Mouse (Mus musculus): Measurements from ENCODE around the gene Tatdn3. TPM values are rescaled to one million over a fixed set of nuclear protein-coding genes. Genes with fewer than 3 reads are reported as not detected.

Gene Tatdn3
- total and polyA plus RNA-seq, 3 experiments = 11.9 to 14.6 (median 14.3) TPM

GRCm38 (mm10) chr1:191014271-191014670 lies 48.5 kb downstream of the Tatdn3 start:
- no peaks in the 10 kb centered on the region for H3K27me3 ChIP-seq (ENCODE audit: control insufficient read depth, insufficient read depth, low read length)
- no peak overlapping the region for H3K27ac ChIP-seq
- H3K4me3 ChIP-seq = no peak overlapping the region
- intact Hi-C loops (cut with DNase I) = no loop called here
- H3K4me1 ChIP-seq (ENCODE audit: control insufficient read depth, insufficient read depth, low read length) = no peaks in the 10 kb centered on the region
- DNase-seq = no peak
- TF ChIP-seq EP300 (IDR thresholded peaks at IDR 0.05; ENCODE audit: insufficient read depth, low read depth, low read length) (no peak), CTCF (IDR thresholded peaks at IDR 0.05) (no peak), POLR2A (IDR thresholded peaks at IDR 0.05; ENCODE audit: insufficient read depth, low read depth, low read length) (no peak)
- WGBS = 94% methylated on average over 3 of the region's 3 CpGs
- H3K9ac ChIP-seq (ENCODE audit: low read depth, low read length) = no peak overlapping the region
- no peaks in the 10 kb centered on the region for H3K36me3 ChIP-seq (ENCODE audit: control insufficient read depth, insufficient read depth, low read length)
- H3K79me2 ChIP-seq (replicated peaks; ENCODE audit: control insufficient read depth, insufficient read depth, low read length) = no peaks in the 10 kb centered on the region; the same call in 1 of the 2 replicates

DNA sequence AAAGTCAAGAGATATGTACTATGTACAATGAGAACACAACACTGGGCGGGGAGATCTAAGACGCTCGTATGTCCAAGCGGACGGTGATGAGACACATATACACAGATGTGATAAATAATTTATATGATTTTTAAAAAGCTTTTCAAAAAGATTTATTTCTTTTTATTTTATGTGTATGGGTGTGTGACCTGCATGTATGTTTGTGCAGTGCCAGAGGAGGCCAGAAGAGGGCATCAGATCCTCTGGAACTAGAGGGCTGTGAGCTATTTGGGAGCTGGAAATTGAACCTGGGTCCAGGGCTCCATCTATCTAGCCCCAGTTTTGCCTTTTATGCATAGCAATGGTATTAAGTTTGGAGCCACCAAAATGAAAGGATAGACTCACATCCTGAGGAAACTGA lies 54.0 kb downstream of the Tatdn3 start:
- Histone ChIP-seq H3K9ac (ENCODE audit: low read depth, low read length) (no peak overlapping the region), H3K36me3 (ENCODE audit: control insufficient read depth, insufficient read depth, low read length) (no peaks in the 10 kb centered on the region; the same call in 1 of the 2 replicates), H3K4me1 (ENCODE audit: control insufficient read depth, insufficient read depth, low read length) (no peaks in the 10 kb centered on the region), H3K79me2 (replicated peaks; ENCODE audit: control insufficient read depth, insufficient read depth, low read length) (no peaks in the 10 kb centered on the region), H3K27ac (no peak overlapping the region), H3K27me3 (ENCODE audit: control insufficient read depth, insufficient read depth, low read length) (no peaks in the 10 kb centered on the region), H3K4me3 (no peak overlapping the region)
- no peak for TF ChIP-seq EP300 (IDR thresholded peaks at IDR 0.05; ENCODE audit: insufficient read depth, low read depth, low read length)
- peak; percentile 60 for TF ChIP-seq CTCF (IDR thresholded peaks at IDR 0.05)
- intact Hi-C loops (cut with DNase I) = no loop called here
- DNase-seq = no peak
- WGBS = over 99% methylated on average over 5 of the region's 5 CpGs

DNA sequence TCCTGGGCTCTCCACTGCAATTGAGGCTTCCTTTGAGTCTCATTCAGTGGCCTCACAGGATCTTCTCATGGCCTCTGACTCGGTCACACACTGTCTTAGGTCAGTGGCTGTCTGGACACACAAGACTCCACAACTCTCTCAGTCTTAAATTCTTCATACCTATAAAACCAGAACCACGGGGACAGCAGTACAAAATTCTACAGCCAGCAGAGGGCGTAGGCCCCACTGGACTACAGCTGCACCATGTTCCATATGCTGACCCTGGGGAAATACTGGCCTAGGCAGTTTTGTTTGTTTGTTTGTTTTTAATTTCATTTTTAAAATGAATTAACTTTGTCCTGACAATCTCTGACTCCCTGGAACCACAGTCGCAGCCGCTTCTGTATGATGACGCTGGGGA lies 60.5 kb downstream of the Tatdn3 start:
- Histone ChIP-seq H3K4me3 (no peak overlapping the region), H3K79me2 (replicated peaks; ENCODE audit: control insufficient read depth, insufficient read depth, low read length) (no peaks in the 10 kb centered on the region), H3K27me3 (ENCODE audit: control insufficient read depth, insufficient read depth, low read length) (no peaks in the 10 kb centered on the region), H3K4me1 (ENCODE audit: control insufficient read depth, insufficient read depth, low read length) (no peaks in the 10 kb centered on the region), H3K27ac (no peak overlapping the region), H3K9ac (ENCODE audit: low read depth, low read length) (no peak overlapping the region), H3K36me3 (ENCODE audit: control insufficient read depth, insufficient read depth, low read length) (no peaks in the 10 kb centered on the region; the same call in 1 of the 2 replicates)
- TF ChIP-seq POLR2A (IDR thresholded peaks at IDR 0.05; ENCODE audit: insufficient read depth, low read depth, low read length) (no peak), CTCF (IDR thresholded peaks at IDR 0.05) (peak; percentile 54), EP300 (IDR thresholded peaks at IDR 0.05; ENCODE audit: insufficient read depth, low read depth, low read length) (no peak)
- 70% methylated on average over 6 of the region's 6 CpGs for WGBS
- DNase-seq = no peak
- intact Hi-C loops (cut with DNase I) = no loop called here

DNA sequence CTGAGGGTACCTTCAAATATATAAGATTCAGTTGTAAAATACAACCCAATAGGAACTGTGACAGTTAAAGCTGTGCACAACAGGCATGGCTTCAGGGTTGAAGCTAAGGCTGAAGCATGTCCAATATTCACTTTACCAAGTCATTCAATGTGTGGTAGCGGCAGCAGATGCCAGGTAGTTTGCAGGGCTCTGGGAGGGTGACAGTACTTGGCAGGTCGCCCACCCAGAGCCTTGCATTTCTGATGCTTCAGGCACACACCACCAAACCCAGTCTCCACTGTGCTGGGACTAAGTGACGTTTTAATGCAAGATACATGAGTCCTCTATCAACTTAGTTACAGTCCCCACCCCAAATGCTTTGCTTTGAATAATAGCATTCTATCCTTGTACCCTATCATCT lies 62.0 kb downstream of the Tatdn3 start:
- DNase-seq = no peak
- Histone ChIP-seq H3K36me3 (ENCODE audit: control insufficient read depth, insufficient read depth, low read length) (no peaks in the 10 kb centered on the region), H3K27me3 (ENCODE audit: control insufficient read depth, insufficient read depth, low read length) (no peaks in the 10 kb centered on the region), H3K9ac (ENCODE audit: low read depth, low read length) (no peak overlapping the region), H3K27ac (no peak overlapping the region), H3K4me1 (ENCODE audit: control insufficient read depth, insufficient read depth, low read length) (no peaks in the 10 kb centered on the region), H3K79me2 (replicated peaks; ENCODE audit: control insufficient read depth, insufficient read depth, low read length) (no peaks in the 10 kb centered on the region), H3K4me3 (no peak overlapping the region)
- TF ChIP-seq EP300 (IDR thresholded peaks at IDR 0.05; ENCODE audit: insufficient read depth, low read depth, low read length) (no peak), POLR2A (IDR thresholded peaks at IDR 0.05; ENCODE audit: insufficient read depth, low read depth, low read length) (no peak), CTCF (IDR thresholded peaks at IDR 0.05) (no peak)
- WGBS = 60% methylated on average over 3 of the region's 3 CpGs
- intact Hi-C loops (cut with DNase I) = no loop called here

DNA sequence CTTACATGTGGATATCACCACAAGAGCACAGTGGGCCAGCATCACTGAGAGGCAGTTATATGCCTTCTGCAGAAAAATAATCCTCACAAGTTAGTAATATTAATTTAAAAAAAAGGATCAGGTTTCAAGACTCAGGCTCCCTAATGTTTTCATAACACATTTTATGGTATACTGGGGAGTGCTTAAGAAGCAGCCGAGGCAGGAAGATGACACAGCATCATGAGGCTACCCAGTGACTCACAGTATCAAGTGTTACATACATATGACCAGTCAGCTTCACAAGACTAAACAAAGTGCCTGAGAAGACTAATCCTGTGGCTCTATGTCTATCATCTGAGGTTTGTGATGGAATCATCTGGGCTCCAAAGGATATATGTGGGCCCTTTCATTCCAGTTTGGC lies 64.7 kb downstream of the Tatdn3 start:
- no peak overlapping the region for H3K9ac ChIP-seq (ENCODE audit: low read depth, low read length)
- DNase-seq = no peak
- intact Hi-C loops (cut with DNase I) = no loop called here
- TF ChIP-seq CTCF (IDR thresholded peaks at IDR 0.05) = no peak
- TF ChIP-seq POLR2A (IDR thresholded peaks at IDR 0.05; ENCODE audit: insufficient read depth, low read depth, low read length) = no peak
- TF ChIP-seq EP300 (IDR thresholded peaks at IDR 0.05; ENCODE audit: insufficient read depth, low read depth, low read length) = no peak
- no peaks in the 10 kb centered on the region for H3K79me2 ChIP-seq (replicated peaks; ENCODE audit: control insufficient read depth, insufficient read depth, low read length)
- H3K27ac ChIP-seq = no peak overlapping the region
- H3K4me3 ChIP-seq = no peak overlapping the region
- H3K27me3 ChIP-seq (ENCODE audit: control insufficient read depth, insufficient read depth, low read length) = no peaks in the 10 kb centered on the region
- 80% methylated on average over 1 of the region's 1 CpGs for WGBS
- H3K36me3 ChIP-seq (ENCODE audit: control insufficient read depth, insufficient read depth, low read length) = no peaks in the 10 kb centered on the region
- H3K4me1 ChIP-seq (ENCODE audit: control insufficient read depth, insufficient read depth, low read length) = no peaks in the 10 kb centered on the region

GRCm38 (mm10) chr1:190996346-190996877 lies 66.3 kb downstream of the Tatdn3 start:
- no peaks in the 10 kb centered on the region for H3K79me2 ChIP-seq (replicated peaks; ENCODE audit: control insufficient read depth, insufficient read depth, low read length)
- intact Hi-C loops (cut with DNase I) = no loop called here
- no peaks in the 10 kb centered on the region for H3K36me3 ChIP-seq (ENCODE audit: control insufficient read depth, insufficient read depth, low read length)
- TF ChIP-seq CTCF (IDR thresholded peaks at IDR 0.05) (peak; percentile 42), EP300 (IDR thresholded peaks at IDR 0.05; ENCODE audit: insufficient read depth, low read depth, low read length) (no peak)
- H3K27me3 ChIP-seq (ENCODE audit: control insufficient read depth, insufficient read depth, low read length) = no peaks in the 10 kb centered on the region
- no peaks in the 10 kb centered on the region for H3K4me1 ChIP-seq (ENCODE audit: control insufficient read depth, insufficient read depth, low read length)
- DNase-seq = no peak
- WGBS = 68% methylated on average over 6 of the region's 6 CpGs
- no peak overlapping the region for H3K4me3 ChIP-seq
- H3K27ac ChIP-seq = no peak overlapping the region
- no peak overlapping the region for H3K9ac ChIP-seq (ENCODE audit: low read depth, low read length)

Other genes with a start within 250 kb of the Tatdn3 start
- 10 to 100 TPM; 15.6 to 18.9 TPM for gene Rps6kc1, start 151.2 kb downstream of the Tatdn3 start, total RNA-seq (2021)
- gene Rps6kc1, start 151.2 kb downstream of the Tatdn3 start, polyA plus RNA-seq (2012; rRNA removed) = 6.9 and 9.3 TPM in 2 replicates
- 10 to 100 TPM; 27.7 to 28.0 TPM for gene Angel2, start 137.8 kb downstream of the Tatdn3 start, total RNA-seq (2021)
- gene Angel2, start 137.8 kb downstream of the Tatdn3 start, polyA plus RNA-seq (2012; rRNA removed) = 18.5 and 23.8 TPM in 2 replicates
- gene Vash2, start 83.6 kb downstream of the Tatdn3 start, total RNA-seq (2021) = under 1 TPM; 0.31 to 0.41 TPM
- 0.27 and 0.50 TPM in 2 replicates for gene Vash2, start 83.6 kb downstream of the Tatdn3 start, polyA plus RNA-seq (2012; rRNA removed)
- gene Flvcr1, start 36.8 kb downstream of the Tatdn3 start, total RNA-seq (2021) = 1 to 10 TPM; 4.2 to 4.7 TPM
- gene Flvcr1, start 36.8 kb downstream of the Tatdn3 start, polyA plus RNA-seq (2012; rRNA removed) = 4.6 and 6.6 TPM in 2 replicates
- not detected for gene Spata45, start 26.3 kb downstream of the Tatdn3 start, total RNA-seq (2021)
- gene Spata45, start 26.3 kb downstream of the Tatdn3 start, polyA plus RNA-seq (2012; rRNA removed) = not detected in 2 replicates
- gene Nsl1, start 80 bp upstream of the Tatdn3 start, total RNA-seq (2021) = under 1 TPM; 0.16 to 0.18 TPM
- gene Nsl1, start 80 bp upstream of the Tatdn3 start, polyA plus RNA-seq (2012; rRNA removed) = 0.18 and 0.20 TPM in 2 replicates
- gene Batf3, start 34.9 kb upstream of the Tatdn3 start, total RNA-seq (2021) = under 1 TPM in 1 of 2 experiments, not detected in 1; 0.60 TPM
- 1.3 and 1.8 TPM in 2 replicates for gene Batf3, start 34.9 kb upstream of the Tatdn3 start, polyA plus RNA-seq (2012; rRNA removed)
- gene Fam71a, start 101.9 kb upstream of the Tatdn3 start, total RNA-seq (2021) = not detected
- not detected in 2 replicates for gene Fam71a, start 101.9 kb upstream of the Tatdn3 start, polyA plus RNA-seq (2012; rRNA removed)
- gene Atf3, start 155.1 kb upstream of the Tatdn3 start, total RNA-seq (2021) = 10 to 100 TPM; 11.0 to 11.5 TPM
- 3.6 and 7.1 TPM in 2 replicates for gene Atf3, start 155.1 kb upstream of the Tatdn3 start, polyA plus RNA-seq (2012; rRNA removed)